Mouse (Mus musculus) kidney, embryonic 16.5 days (tissue): Measurements from ENCODE around the gene Rgs6. TPM values are rescaled to one million over a fixed set of nuclear protein-coding genes. Genes with fewer than 3 reads are reported as not detected.

Experiments used
- ATAC-seq: fragments of 200-750 bp; cut with Nextera tagmentation; 2 replicates; pipeline ENCODE4 v1.8.0; 2017; ENCODE audit warnings: moderate TSS enrichment; ENCODE audit not compliant: low FRiP score, low TSS enrichment
- H3K27ac ChIP-seq: fragments of 300-500 bp; sonication (generic); 2 replicates; pipeline ENCODE4 v1.5.1; 2014; ENCODE audit warnings: low read length
- H3K27me3 ChIP-seq: fragments of 300-500 bp; sonication (generic); 2 replicates; pipeline ENCODE4 v1.6.1; 2014; ENCODE audit warnings: low read length, control low read depth, mixed read lengths; ENCODE audit not compliant: insufficient read depth
- H3K36me3 ChIP-seq: fragments of 300-500 bp; sonication (generic); 2 replicates; pipeline ENCODE4 v1.6.1; 2014; ENCODE audit warnings: low read length, control low read depth, mixed read lengths; ENCODE audit not compliant: insufficient read depth
- H3K4me1 ChIP-seq: fragments of 300-500 bp; sonication (generic); 2 replicates; pipeline ENCODE4 v1.6.1; 2014; ENCODE audit warnings: low read length, control low read depth, mixed read lengths; ENCODE audit not compliant: insufficient read depth
- H3K4me2 ChIP-seq: fragments of 300-500 bp; sonication (generic); replicated peaks from 2 replicates; pipeline ENCODE4 v1.6.1; 2014; ENCODE audit warnings: low read depth, low read length
- H3K4me3 ChIP-seq: fragments of 300-500 bp; sonication (generic); 2 replicates; pipeline ENCODE4 v1.5.1; 2014; ENCODE audit warnings: mild to moderate bottlenecking, low read length
- H3K9ac ChIP-seq: fragments of 300-500 bp; sonication (generic); replicated peaks from 2 replicates; pipeline ENCODE4 v1.6.1; 2014; ENCODE audit warnings: low read length
- H3K9me3 ChIP-seq: fragments of 300-500 bp; sonication (generic); 2 replicates; pipeline ENCODE4 v1.6.1; 2016; ENCODE audit warnings: low read length, control low read depth
- WGBS: fragments of 180-500 bp; shearing (Covaris S2); extraction: QIAGEN DNeasy Blood & Tissue Kit; methylation state at CpG from one replicate; pipeline ENCODE4 v1.1.7; 2014; 5-methylcytosine and 5-hydroxymethylcytosine counted together
- polyA plus RNA-seq: library from polyadenylated mRNA; unstranded; fragments of >200 nt; fragmentation: Nextera tagmentation; extraction: Ambion mirVana; gene quantifications from 2 replicates; pipeline ENCODE4 v1.2.1, GENCODE M21; 2015

Gene Rgs6
- 2.6 and 2.7 TPM in 2 replicates for polyA plus RNA-seq

DNA sequence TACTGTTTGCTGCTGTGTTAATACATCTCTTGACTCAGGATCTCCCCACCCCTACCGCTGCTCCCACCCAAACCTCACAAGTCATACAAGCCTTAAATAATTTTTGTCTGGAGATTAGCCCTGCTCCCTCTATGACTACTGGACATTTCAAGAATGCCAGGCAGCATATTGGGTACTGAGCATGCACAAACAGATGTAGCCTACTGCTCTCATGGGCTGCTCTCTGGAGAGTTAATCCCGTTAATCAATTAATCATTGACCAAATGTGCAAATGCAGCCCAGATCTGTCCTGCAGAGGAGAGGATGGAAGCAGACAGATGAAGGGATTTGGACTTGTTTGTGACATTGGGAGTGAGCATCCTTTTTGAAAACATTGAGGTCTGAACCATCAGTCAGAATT lies at the start of gene Rgs6:
Rgs6 (plus strand) TSS at position 276 of the 400 bp plus-strand sequence.
- H3K9me3 ChIP-seq = peaks cover 2% of the 10 kb centered on the region
- peak within 1 kb of the TSS; percentile 17; the same call in 1 of the 2 replicates for H3K27ac ChIP-seq
- no peaks in the 10 kb centered on the region for H3K27me3 ChIP-seq
- peak; percentile 49; the same call in 1 of the 2 replicates for ATAC-seq
- H3K36me3 ChIP-seq = no peaks in the 10 kb centered on the region
- H3K4me1 ChIP-seq = peaks cover 26% of the 10 kb centered on the region
- no peak within 1 kb of the TSS for H3K4me2 ChIP-seq
- WGBS = 86% methylated on average over 2 of the region's 2 CpGs
- no peak within 1 kb of the TSS for H3K4me3 ChIP-seq
- H3K9ac ChIP-seq = no peak within 1 kb of the TSS

DNA sequence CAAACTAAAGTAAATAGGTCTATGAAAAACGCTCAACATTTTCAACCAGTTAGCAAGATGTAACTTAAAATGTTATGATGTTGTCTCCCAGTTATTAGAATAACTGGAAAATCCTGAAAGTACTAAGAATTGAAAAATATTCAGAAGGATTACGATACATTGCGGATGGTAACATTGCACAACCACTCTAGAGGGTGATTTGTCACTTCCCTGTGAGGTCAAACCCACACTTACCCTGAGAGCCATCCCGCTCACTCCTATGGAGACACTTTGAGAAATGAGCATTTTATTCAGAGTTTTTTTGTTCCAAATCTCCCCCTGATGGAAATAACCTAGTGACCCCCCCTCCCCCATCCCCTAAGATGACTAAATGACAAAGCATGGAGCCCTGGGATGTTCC lies 41.0 kb upstream of the Rgs6 start:
- Histone ChIP-seq H3K9ac (no peak overlapping the region), H3K4me3 (no peak overlapping the region), H3K27ac (no peak overlapping the region), H3K9me3 (no peaks in the 10 kb centered on the region; the same call in 1 of the 2 replicates), H3K4me1 (no peaks in the 10 kb centered on the region), H3K4me2 (no peak overlapping the region), H3K36me3 (no peaks in the 10 kb centered on the region), H3K27me3 (no peaks in the 10 kb centered on the region)
- 87% methylated on average over 4 of the region's 4 CpGs for WGBS
- ATAC-seq = no peak

DNA sequence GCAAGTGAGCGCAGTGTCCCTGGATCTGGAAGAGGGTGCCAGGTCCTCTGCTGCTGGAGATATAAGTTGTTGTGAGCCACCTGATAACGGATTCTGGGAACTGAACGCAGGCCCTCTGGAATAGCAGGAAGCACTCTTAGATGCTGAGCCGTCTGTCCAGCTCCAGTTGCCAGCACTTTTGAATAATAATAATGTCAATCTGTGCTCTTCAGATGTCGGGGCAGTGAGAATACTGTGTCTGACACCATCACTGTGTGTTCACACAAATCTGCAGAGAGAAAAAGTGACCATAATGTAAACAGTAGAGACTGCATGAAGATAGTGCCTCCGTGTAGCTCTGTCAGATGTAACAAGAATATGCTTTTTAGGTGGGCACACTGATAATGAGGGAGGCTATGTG lies 38.9 kb upstream of the Rgs6 start:
- H3K9ac ChIP-seq = no peak overlapping the region
- WGBS = 82% methylated on average over 6 of the region's 6 CpGs
- no peak overlapping the region for H3K4me2 ChIP-seq
- no peaks in the 10 kb centered on the region for H3K27me3 ChIP-seq
- H3K4me1 ChIP-seq = no peaks in the 10 kb centered on the region
- H3K36me3 ChIP-seq = no peaks in the 10 kb centered on the region
- ATAC-seq = no peak
- no peak overlapping the region for H3K4me3 ChIP-seq
- no peaks in the 10 kb centered on the region; the same call in 1 of the 2 replicates for H3K9me3 ChIP-seq
- no peak overlapping the region for H3K27ac ChIP-seq

DNA sequence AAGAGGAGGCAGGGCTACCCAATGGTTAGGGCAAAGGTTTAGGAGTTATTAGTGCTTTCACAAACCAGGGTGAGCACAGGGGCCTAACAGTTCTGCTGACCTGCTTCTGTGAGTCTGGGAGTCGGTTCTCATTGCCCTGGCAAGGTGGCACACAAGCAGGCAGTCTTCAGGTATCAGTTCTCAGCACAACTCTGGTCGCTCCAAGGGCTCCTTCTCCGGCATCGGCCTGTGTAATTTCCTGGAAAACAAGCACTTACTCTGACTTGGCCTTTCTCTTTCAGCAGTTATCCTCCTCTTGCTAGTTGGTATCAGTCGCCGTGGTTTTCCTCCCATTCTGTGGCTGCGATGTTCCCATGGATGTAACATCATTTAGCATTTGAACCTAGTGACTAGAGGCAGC lies 38.0 kb upstream of the Rgs6 start:
- WGBS = 91% methylated on average over 7 of the region's 7 CpGs
- Histone ChIP-seq H3K9ac (no peak overlapping the region), H3K27me3 (no peaks in the 10 kb centered on the region), H3K4me1 (no peaks in the 10 kb centered on the region), H3K9me3 (no peaks in the 10 kb centered on the region; the same call in 1 of the 2 replicates), H3K4me3 (no peak overlapping the region), H3K27ac (no peak overlapping the region), H3K4me2 (no peak overlapping the region), H3K36me3 (no peaks in the 10 kb centered on the region)
- no peak for ATAC-seq

DNA sequence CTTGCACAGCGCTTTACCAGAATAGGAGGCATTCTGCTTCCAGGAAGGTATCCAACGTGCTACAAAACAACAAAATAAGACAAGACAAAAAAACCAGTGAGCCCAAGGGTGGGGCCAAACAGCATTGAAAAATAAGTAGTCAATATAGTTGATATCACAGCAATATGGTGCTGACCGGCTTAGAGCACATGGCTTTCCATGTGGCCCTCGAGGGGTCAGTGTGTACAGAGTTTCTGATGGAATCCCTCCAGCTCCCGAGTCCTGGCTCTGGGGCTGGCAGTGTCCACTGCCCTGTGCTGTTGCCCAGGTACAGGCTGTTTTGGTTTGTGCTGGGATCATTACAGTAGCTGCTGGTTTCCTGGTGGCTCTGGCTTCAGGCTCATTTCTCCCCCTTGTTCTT lies 35.7 kb upstream of the Rgs6 start:
- Histone ChIP-seq H3K4me2 (no peak overlapping the region), H3K9ac (no peak overlapping the region), H3K4me3 (no peak overlapping the region), H3K27ac (no peak overlapping the region), H3K9me3 (no peaks in the 10 kb centered on the region; the same call in 1 of the 2 replicates), H3K4me1 (no peaks in the 10 kb centered on the region), H3K36me3 (no peaks in the 10 kb centered on the region), H3K27me3 (no peaks in the 10 kb centered on the region)
- no peak for ATAC-seq
- WGBS = 87% methylated on average over 5 of the region's 5 CpGs

DNA sequence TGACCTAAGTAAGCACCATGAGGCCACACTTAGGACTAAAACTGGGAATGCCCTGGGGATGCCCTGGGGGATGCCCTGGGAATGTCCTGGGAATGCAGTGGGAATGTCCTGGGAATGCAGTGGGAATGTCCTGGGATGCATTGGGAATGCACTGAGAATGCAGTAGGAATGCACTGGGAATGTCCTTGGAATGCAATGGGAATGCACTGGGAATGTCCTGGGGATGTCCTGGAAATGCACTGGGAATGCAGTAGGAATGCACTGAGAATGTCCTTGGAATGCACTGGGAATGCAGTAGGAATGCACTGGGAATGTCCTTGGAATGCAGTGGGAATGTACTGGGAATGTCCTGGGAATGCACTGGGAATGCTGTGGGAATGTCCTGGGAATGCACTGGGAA lies 25.2 kb upstream of the Rgs6 start:
- Histone ChIP-seq H3K9me3 (no peaks in the 10 kb centered on the region), H3K4me2 (no peak overlapping the region), H3K9ac (no peak overlapping the region), H3K27me3 (no peaks in the 10 kb centered on the region), H3K4me3 (no peak overlapping the region), H3K4me1 (no peaks in the 10 kb centered on the region), H3K27ac (no peak overlapping the region), H3K36me3 (no peaks in the 10 kb centered on the region)
- no peak for ATAC-seq

DNA sequence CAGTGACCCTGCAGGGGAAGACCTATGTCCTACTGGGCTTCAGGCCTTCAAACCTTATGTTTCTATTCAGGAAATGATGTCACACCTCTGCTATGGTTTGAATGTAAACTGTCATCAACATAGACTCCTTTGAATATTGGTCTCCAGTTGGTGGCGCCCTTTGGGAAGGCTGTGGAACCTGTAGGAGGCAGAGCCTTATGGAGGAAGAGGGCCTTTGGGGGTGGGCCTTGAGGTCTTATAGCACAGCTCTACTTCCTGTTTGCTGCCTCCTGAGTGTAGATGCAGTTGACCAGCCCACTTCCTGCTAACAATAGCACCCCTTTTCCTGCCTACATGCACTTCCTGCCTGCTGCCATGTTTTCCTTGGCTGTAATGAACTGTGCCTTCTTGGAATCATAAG lies 19.7 kb upstream of the Rgs6 start:
- H3K4me2 ChIP-seq = no peak overlapping the region
- H3K9ac ChIP-seq = no peak overlapping the region
- H3K27me3 ChIP-seq = no peaks in the 10 kb centered on the region
- H3K27ac ChIP-seq = no peak overlapping the region
- H3K36me3 ChIP-seq = no peaks in the 10 kb centered on the region
- no peak overlapping the region for H3K4me3 ChIP-seq
- WGBS = 92% methylated on average over 1 of the region's 1 CpGs
- no peak for ATAC-seq
- H3K4me1 ChIP-seq = no peaks in the 10 kb centered on the region
- H3K9me3 ChIP-seq = no peaks in the 10 kb centered on the region

DNA sequence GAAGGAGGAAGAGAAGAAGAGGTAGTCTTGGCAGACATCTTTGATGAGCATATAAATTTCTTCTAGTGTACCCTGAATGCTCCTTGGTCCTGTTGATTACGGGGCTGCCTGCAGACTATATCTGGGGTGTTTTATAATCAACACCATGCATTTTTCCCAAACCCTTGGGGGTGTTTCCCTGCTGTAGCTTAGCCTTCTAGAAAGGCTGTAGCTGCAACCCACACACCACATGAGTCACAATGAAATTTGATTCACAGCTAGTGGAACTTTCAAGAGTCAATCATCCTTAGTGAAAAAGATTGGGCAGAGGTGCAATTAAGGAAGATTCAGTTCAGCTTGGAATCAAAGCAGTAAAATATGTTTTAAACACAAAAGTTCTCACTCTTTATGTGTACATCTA lies 15.4 kb upstream of the Rgs6 start:
- Histone ChIP-seq H3K9ac (no peak overlapping the region), H3K4me2 (no peak overlapping the region), H3K27me3 (no peaks in the 10 kb centered on the region), H3K27ac (no peak overlapping the region), H3K9me3 (no peaks in the 10 kb centered on the region), H3K36me3 (no peaks in the 10 kb centered on the region), H3K4me3 (no peak overlapping the region), H3K4me1 (no peaks in the 10 kb centered on the region)
- 79% methylated on average over 1 of the region's 1 CpGs for WGBS
- no peak for ATAC-seq

DNA sequence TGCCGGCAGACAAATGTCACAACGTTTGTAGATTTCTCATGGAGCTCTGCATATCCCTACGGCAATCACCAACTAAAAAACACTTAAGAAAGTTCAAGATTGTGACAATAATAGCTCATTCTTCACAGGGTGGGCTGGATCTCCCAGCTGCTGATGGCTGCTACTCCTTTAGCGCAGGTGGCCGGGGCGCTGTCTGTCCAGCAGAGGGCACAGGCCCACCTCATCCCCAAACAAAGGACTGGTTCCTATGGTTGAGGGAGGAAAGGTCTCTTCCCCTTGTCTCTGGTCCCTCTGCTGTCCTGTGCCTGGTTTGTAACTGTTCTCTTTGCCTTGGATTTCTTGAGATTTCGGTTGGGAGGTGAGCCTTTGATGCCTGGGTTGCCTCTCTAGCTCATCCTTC lies 1.5 kb upstream of the Rgs6 start:
- peak; percentile 39; the same call in 1 of the 2 replicates for ATAC-seq
- H3K4me2 ChIP-seq = no peak overlapping the region
- H3K9me3 ChIP-seq = no peaks in the 10 kb centered on the region
- no peaks in the 10 kb centered on the region for H3K27me3 ChIP-seq
- WGBS = 32% methylated on average over 7 of the region's 7 CpGs
- H3K9ac ChIP-seq = no peak overlapping the region
- no peaks in the 10 kb centered on the region for H3K36me3 ChIP-seq
- H3K4me3 ChIP-seq = no peak overlapping the region
- 0 out of 2 replicates have a peak overlapping the region, but pooled peaks have one; percentile 4 for H3K27ac ChIP-seq
- H3K4me1 ChIP-seq = peaks cover 26% of the 10 kb centered on the region

DNA sequence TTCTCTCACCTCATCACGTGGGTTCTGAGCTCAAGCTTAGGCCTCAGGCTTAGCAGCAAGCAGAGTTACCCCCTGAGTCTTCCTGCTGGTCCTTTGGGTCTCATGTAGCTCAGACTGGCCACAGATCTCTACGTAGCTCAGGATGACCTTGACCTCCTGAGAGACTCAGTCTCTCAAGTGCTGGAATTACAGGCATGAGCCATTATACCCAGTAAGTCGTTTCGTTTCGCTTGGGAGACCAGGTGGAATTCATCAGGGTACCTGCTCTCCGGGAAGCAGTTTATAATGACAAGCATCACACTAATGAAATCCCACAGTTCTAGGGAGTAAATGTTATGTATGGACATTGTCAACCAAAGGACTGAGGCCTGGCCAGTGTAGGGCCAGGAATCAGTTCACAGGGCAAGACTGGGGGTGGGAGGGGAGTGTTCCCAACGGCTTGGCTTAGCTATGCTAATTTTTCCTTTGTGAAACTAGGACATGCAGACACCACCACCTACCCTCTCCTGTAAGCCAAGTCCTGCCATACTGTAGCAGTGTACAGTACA lies 670 bp upstream of the Rgs6 start:
- Histone ChIP-seq H3K4me3 (no peak overlapping the region), H3K27me3 (no peaks in the 10 kb centered on the region), H3K9me3 (no peaks in the 10 kb centered on the region), H3K9ac (no peak overlapping the region), H3K36me3 (no peaks in the 10 kb centered on the region), H3K4me2 (no peak overlapping the region), H3K4me1 (peaks cover 26% of the 10 kb centered on the region), H3K27ac (peak overlapping the region; percentile 17; the same call in 1 of the 2 replicates)
- ATAC-seq = peak; percentile 84
- 27% methylated on average over 7 of the region's 7 CpGs for WGBS
